Mouse (Mus musculus): ENCODE measurements around the gene Scn5a. TPM values are rescaled to one million over a fixed set of nuclear protein-coding genes. Genes with fewer than 3 reads are reported as not detected.

Scn5a gene
- total RNA-seq (2021) = under 1 TPM; 0.07 to 0.09 TPM
- long read RNA-seq, experiment 1 = 0 reads
- long read RNA-seq, experiment 2 = 0 reads

- no peak for DNase-seq (ENCODE audit: low spot score)
These were observed at the start of gene Scn5a for GRCm38 (mm10) chr9:119578636-119579438. Scn5a (minus strand) TSS chr9:119579016.

- DNase-seq (ENCODE audit: low spot score) = no peak
These were observed 48.4 kb upstream of the Scn5a start for GRCm38 (mm10) chr9:119627227-119627626.

GRCm38 (mm10) chr9:119624151-119624550 lies 45.3 kb upstream of the Scn5a start:
- DNase-seq (ENCODE audit: low spot score) = no peak

- no peak for DNase-seq (ENCODE audit: low spot score)
These were observed 36.0 kb upstream of the Scn5a start for GRCm38 (mm10) chr9:119614798-119615197.

- DNase-seq (ENCODE audit: low spot score) = no peak
These were observed 31.8 kb upstream of the Scn5a start for GRCm38 (mm10) chr9:119610563-119611166.

- no peak for DNase-seq (ENCODE audit: low spot score)
These were observed 28.1 kb upstream of the Scn5a start for GRCm38 (mm10) chr9:119606906-119607305.

- DNase-seq (ENCODE audit: low spot score) = no peak
These were observed 25.8 kb upstream of the Scn5a start for GRCm38 (mm10) chr9:119604607-119605006.

GRCm38 (mm10) chr9:119598501-119598900 lies 19.7 kb upstream of the Scn5a start:
- DNase-seq (ENCODE audit: low spot score) = no peak

GRCm38 (mm10) chr9:119597332-119597731 lies 18.5 kb upstream of the Scn5a start:
- DNase-seq (ENCODE audit: low spot score) = no peak

GRCm38 (mm10) chr9:119589592-119589991 lies 10.8 kb upstream of the Scn5a start:
- no peak for DNase-seq (ENCODE audit: low spot score)

- DNase-seq (ENCODE audit: low spot score) = no peak
These were observed 10.1 kb upstream of the Scn5a start for GRCm38 (mm10) chr9:119588763-119589449.

GRCm38 (mm10) chr9:119580668-119581067 lies 1.9 kb upstream of the Scn5a start:
- DNase-seq (ENCODE audit: low spot score) = peak; percentile 73

GRCm38 (mm10) chr9:119580187-119580586 lies 1.4 kb upstream of the Scn5a start:
- DNase-seq (ENCODE audit: low spot score) = no peak

- no peak for DNase-seq (ENCODE audit: low spot score)
These were observed 543 bp downstream of the Scn5a start for GRCm38 (mm10) chr9:119578311-119578635.

GRCm38 (mm10) chr9:119576977-119577376 lies 1.8 kb downstream of the Scn5a start:
- no peak for DNase-seq (ENCODE audit: low spot score)

GRCm38 (mm10) chr9:119575732-119576131 lies 3.1 kb downstream of the Scn5a start:
- no peak for DNase-seq (ENCODE audit: low spot score)

- peak; percentile 10 for DNase-seq (ENCODE audit: low spot score)
These were observed 4.5 kb downstream of the Scn5a start for GRCm38 (mm10) chr9:119574366-119574765.

- DNase-seq (ENCODE audit: low spot score) = no peak
These were observed 5.8 kb downstream of the Scn5a start for GRCm38 (mm10) chr9:119573009-119573408.

- DNase-seq (ENCODE audit: low spot score) = no peak
These were observed 7.4 kb downstream of the Scn5a start for GRCm38 (mm10) chr9:119571411-119571888.

- peak; percentile 17 for DNase-seq (ENCODE audit: low spot score)
These were observed 8.2 kb downstream of the Scn5a start for GRCm38 (mm10) chr9:119570652-119571051.

- DNase-seq (ENCODE audit: low spot score) = no peak
These were observed 10.1 kb downstream of the Scn5a start for GRCm38 (mm10) chr9:119568732-119569131.

- DNase-seq (ENCODE audit: low spot score) = no peak
These were observed 11.0 kb downstream of the Scn5a start for GRCm38 (mm10) chr9:119567800-119568199.
